Mouse (Mus musculus) testis, adult 2 months (tissue): ENCODE results near the gene 9830107B12Rik.

Experiments
- CTCF ChIP-seq: fragments of 200-500 bp; IDR thresholded peaks from 2 replicates; pipeline ENCODE4 v1.5.1; 2012; ENCODE audit warnings: low read depth, mild to moderate bottlenecking, inconsistent platforms, low read length, moderate library complexity; ENCODE audit not compliant: control insufficient read depth, insufficient read depth, insufficient replicate concordance
- POLR2A ChIP-seq: fragments of 200-500 bp; IDR thresholded peaks from 2 replicates; pipeline ENCODE4 v1.6.1; 2012; ENCODE audit warnings: low read depth, mild to moderate bottlenecking, inconsistent platforms, low read length, moderate library complexity; ENCODE audit not compliant: control insufficient read depth

GRCm38 (mm10) chr17:48094820-48095680 is 51.0 kb downstream of the 9830107B12Rik start:
- TF ChIP-seq CTCF: no peak
- no peak for TF ChIP-seq POLR2A
